Mouse (Mus musculus) CH12F3 (cell line): ENCODE results near the gene Trip10.
"Not testable (repeated sequence)": the region's sequence is repeated elsewhere in the genome, so short reads cannot be mapped to it uniquely, and the experiment has no call there.

Source experiments
- in situ Hi-C: fragments of 300-500 bp; cut with MboI; formaldehyde crosslinking; loops from 2 replicates; pipeline ENCODE4 v1.14.3; 2020; ENCODE audit warnings: low sequenced_read_pairs

The Trip10 gene

DNA sequence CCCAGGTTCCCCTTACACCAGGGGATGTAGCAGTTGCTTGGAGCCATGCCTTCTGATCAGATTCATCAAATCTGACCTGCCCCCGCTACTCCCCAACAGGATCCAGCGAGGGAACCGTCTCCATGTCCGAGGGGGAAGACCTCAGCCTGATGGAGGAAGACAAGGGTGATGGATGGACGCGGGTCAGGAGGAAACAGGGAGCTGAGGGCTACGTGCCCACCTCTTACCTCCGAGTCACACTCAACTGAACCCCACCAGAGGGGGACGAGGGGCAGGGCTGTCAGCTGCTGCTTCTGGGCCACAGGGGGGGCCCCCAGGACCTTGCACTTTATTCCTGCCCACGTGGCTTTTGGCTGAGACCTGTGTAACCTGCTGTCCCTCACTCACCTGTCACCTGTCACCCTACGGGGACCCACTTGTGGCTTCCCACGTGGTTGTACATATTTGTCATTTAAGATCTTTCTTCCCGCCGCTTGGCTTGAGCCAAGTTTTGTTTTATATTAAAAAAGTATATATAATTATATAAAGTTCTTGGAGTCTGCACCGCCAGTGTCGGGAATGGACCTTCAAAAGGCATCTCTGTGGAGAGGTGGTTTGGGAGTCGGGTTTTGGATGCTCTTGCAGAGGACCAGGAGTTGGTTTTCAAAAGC is 13.8 kb downstream of the Trip10 start:
- in situ Hi-C loops, result no loop called here

GRCm38 (mm10) chr17:57264164-57264563 is 14.9 kb downstream of the Trip10 start:
- in situ Hi-C loops, result no loop called here

DNA sequence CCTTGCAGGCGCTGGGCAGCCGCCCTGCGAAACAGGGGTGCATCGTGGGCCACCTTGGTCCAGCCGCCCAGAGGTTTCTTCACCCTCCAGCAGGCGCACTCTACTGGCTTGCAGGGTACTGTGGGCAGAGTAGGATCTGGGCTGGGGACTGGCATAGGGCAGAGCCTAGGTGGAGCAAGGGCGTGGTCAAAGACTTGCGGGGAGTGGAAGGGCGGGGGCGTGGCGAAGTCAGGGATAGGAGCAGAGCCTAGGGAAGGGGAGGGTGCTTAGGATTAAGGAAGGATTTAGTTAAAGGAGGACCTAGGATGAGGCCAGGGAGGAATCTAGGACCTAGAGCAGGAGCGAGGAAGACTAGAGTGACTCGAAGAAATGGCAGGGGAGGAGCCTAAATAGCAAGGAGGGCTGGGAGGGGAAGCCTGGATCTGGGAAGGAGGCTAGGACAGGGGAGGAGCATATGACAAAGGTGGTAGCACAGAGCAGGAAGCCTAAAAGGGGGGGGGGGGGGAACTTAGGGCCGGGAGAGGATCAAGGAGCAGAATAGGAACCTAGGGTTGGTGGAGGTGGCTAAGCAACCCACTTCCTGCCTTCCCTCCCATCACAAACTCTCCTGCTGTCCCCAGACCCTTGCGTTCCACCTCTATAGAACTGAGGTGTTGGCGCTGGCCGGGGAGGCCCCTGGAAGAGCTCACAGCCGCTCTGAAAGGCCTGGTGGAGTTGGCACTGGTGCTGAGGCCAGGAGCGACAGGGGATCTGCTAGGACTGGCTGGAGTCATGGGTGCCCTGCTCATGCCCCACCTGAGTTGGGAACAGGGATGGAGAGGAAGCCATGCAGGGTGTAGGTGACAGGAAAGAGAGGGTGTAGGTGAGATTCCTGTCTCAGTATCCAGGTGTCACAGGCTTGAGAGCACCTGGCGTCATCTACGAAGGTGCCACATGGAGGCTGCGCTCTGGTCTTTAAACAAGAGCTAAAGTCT is 16.0 kb downstream of the Trip10 start:
- in situ Hi-C loops, result no loop called here

DNA sequence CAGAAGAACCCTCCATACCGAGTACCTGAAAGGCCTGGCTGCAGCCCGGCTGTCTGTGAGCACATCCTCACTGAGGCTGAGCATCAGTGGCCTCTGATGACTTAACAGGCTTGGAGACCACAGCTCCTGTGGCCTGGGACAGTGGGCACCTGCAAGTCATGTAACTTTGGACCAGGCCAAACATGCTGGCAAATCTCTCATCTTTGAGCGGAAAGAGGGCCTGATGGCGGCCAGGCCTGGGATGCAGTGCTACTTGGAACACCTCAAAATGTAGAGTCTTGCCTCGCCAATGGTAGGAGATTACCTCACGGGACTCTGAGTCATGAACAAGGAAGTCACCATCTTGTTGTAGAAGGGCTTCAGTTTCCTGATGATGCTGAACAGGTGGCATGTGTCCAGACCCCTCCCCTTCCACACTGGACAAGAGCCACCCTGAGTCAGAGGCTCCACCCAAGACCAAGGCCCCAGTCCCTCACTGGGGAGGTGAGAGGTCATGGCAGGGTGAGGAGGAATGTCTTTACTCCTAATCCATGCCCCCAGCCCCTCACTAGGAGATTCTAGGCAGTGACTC is 18.4 kb downstream of the Trip10 start:
- in situ Hi-C loops, result no loop called here

GRCm38 (mm10) chr17:57271301-57271700 is 22.0 kb downstream of the Trip10 start:
- in situ Hi-C loops, result no loop called here

DNA sequence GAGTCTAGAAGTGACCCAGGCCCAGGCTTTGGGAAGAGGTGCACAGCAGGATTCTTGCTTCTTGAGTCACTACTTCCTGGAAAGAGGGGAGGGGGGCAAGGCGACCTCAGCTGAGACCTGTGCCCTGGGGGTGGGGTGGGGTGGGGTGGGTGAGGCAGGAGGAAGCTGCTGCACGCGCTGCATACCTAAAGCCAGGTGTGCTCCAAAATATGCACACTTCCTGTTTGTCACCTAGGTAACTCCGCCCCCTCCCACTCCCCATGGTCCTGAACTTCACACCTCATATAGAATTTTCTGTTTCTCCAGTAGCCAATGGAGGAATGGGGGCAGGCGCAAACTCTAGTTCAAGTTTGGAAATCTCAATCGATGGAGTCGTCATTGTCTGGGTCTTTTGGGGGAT is 24.6 kb downstream of the Trip10 start:
- in situ Hi-C loops, result no loop called here

- in situ Hi-C loops, result no loop called here
Observed at GRCm38 (mm10) chr17:57274686-57275085, 25.4 kb downstream of the Trip10 start.

- in situ Hi-C loops, result no loop called here
Observed at GRCm38 (mm10) chr17:57275111-57275996, 26.1 kb downstream of the Trip10 start.

GRCm38 (mm10) chr17:57275997-57276351 is 26.7 kb downstream of the Trip10 start:
- in situ Hi-C loops, result no loop called here

DNA sequence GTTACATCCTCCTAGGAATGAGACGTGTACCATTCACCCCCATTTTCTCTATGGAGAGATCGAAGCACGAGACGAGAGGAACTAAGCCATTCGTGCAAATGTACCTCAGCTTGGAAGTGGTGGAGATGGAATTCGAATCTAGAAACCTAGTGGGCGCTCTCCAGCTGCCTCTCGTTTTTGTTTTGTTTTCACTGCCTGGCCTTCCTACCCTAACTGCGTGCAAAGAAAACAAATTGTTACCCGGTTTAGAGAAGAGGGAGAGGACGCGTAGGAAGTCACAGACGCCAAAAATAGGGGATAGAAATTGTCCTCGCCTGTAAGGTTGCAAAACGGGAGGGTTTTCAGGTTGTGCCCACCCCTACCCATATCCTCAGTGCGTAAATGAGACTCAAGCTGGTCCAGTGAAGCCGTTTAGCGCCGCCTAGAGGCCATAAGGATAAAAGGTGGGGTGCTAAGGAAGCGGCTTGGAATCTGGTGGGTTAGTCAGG is 27.4 kb downstream of the Trip10 start:
- in situ Hi-C loops, result no loop called here

DNA sequence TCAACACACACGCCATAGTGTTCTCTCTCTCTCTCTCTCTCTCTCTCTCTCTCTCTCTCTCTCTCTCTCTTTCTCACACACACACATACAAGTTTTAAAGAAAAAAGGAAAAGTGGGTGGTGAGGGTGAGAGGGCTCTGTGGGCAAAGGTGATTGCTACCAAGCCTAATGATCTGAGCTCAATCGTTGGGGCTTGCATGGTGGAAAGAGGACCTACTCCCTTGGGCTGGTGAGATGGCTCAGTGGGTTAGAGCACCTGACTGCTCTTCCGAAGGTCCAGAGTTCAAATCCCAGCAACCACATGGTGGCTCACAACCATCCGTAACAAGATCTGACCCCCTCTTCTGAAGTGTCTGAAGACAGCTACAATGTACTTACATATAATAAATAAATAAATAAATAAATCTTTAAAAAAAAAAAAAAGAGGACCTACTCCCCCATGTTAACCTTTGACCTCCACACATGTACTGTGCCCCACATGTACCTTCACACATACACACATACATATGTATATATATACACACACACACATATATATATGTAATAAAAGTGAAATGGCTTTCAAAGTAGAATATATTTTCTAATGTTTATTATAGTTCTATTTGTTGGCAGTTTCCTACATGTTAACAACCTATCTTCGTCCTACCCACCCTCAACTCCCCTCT is 28.5 kb downstream of the Trip10 start:
- in situ Hi-C loops, result not testable (repeated sequence)

GRCm38 (mm10) chr17:57278537-57278936 is 29.3 kb downstream of the Trip10 start:
- in situ Hi-C loops, result no loop called here

- in situ Hi-C loops, result no loop called here
Observed at GRCm38 (mm10) chr17:57278943-57279590, 29.8 kb downstream of the Trip10 start, which contains the start of gene Vav1. Gene Vav1 (plus strand): TSS chr17:57279100.

- in situ Hi-C loops, result no loop called here
Observed at GRCm38 (mm10) chr17:57279591-57280224, 30.5 kb downstream of the Trip10 start.

DNA sequence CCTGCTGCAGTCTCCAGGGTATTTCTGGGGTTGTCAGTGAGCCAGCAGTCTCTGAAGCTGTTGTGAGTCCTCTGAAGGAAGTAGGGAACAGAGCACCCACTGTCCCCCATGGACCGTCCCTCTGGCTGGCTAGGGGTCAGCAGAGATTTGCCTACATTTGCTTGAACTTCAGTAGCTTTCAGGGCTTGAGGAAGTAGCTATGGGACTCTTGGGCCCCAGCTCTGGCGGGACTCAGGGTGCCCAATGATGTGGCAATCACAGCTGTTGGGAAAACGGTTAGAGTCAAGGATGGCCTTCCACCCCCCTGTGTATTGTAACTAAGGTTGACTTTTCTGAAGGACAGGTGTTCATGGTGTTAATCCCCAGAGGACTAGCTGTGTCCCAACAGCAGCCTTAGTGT is 31.2 kb downstream of the Trip10 start:
- in situ Hi-C loops, result no loop called here

- in situ Hi-C loops, result no loop called here
Observed at GRCm38 (mm10) chr17:57283906-57284305, 34.7 kb downstream of the Trip10 start.

DNA sequence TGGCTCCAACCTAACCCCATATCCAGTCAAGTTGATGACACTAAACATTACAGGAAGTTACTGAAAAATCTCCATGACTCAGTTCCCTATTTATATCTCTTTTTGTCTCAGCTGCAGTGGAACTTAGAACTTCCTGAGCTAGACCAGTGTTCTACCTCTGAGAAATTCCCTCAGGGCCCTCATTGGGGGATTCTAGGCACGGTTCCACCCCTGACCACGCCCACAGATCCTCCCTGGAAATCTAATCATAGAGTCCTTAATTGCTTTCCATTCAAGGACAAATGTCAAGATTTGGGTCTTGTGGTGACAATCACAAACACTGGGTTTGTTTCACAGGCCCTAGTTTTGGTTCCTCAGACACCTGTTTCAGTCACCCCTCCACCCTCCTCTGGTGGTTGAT is 35.8 kb downstream of the Trip10 start:
- in situ Hi-C loops, result no loop called here

DNA sequence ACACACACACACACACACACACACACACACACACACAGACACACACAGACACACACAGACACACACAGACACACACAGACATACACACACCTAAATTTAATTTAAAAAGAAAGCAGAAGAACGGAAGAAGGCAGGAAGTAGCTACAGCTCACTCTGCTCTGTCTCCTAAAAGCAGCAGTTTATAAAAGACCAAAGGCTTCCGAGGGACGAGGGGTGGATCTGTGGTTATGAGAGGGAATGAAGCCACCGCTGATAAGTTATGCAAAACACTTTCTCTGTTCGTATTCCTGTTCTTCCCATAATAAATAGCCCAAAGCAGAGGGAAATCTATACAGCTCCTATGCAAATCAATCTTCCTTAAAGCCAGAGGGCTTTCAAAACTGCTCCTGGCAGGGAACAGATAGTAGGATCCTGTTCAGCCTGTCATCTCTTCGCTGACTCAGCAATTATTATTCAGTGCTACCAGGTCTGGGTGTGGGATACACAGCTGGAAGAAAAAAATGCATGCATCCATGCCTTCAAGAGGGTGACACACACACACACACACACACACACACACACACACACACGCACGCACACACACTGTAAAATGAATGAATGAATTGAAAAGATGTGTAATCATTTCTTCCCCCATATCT is 37.6 kb downstream of the Trip10 start:
- in situ Hi-C loops, result no loop called here

- in situ Hi-C loops, result no loop called here
Observed at GRCm38 (mm10) chr17:57289252-57289651, 40.0 kb downstream of the Trip10 start.
